Mouse (Mus musculus) embryo, embryonic 10.5 days (tissue): ENCODE results near the gene Gm28961.
"Not testable (repeated sequence)": the region's sequence is repeated elsewhere in the genome, so short reads cannot be mapped to it uniquely, and the experiment has no call there.

ENCODE experiments used
- DNase-seq: peaks from one replicate; pipeline ENCODE4 v3.0.0-alpha.2; 2015; ENCODE audit warnings: low spot score

Gene Gm28961

DNA sequence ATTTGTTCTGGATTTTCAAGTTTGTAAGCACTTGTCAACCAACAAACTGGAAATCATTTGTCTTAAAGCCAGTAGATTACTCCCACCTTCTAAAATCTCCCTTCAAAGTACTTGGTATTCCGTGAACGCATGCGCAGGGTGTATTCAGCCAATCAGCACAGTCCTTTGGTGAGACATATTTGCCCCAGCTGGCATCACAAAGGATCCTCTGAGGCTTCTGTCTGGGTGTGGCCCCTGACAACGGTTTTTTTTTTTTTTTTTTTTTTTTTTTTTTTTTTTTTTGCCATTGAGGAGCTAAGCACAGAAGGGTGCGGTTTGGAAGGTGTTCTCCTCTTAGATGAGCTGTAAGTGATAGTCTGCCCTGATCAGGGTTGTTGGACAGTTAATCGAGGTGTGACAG, at the start of gene Gm28961:
Gm28961 (plus strand) TSS at position 301 of the 400 bp plus-strand sequence.
- DNase-seq, result not testable (repeated sequence)
